ENCODE assay signal across 9 mouse cellular contexts in genomic region chr17:9775668-9776151, GRCm38 (mm10).
DNase-seq lines count a peak whose midpoint lies in the region; ATAC-seq and TF ChIP-seq lines count a peak whose summit lies in the region.
"Had no signal": no experiment of that assay in that cellular context is flagged by ENCODE, and none has a peak within 500 bp of the region (broad histone marks: within the 10 kb centered on the region; RNA-seq: fewer than 3 reads in every experiment).

No protein-coding gene starts in this region.

- no peaks in the 10 kb centered on the region for H3K27me3 ChIP-seq in kidney, adult 2 months (replicated peaks; ENCODE audit: control insufficient read depth, insufficient read depth, low read length)
- no peaks in the 10 kb centered on the region for H3K27me3 ChIP-seq in stomach, embryonic 16.5 days (ENCODE audit: control insufficient read depth, insufficient read depth, low read length)
- H3K27me3 ChIP-seq: liver, embryonic 15.5 days had no signal

- H3K9me3 ChIP-seq in stomach, embryonic 16.5 days (replicated peaks; ENCODE audit: control insufficient read depth, low read length), result no peaks in the 10 kb centered on the region
- H3K9me3 ChIP-seq: liver, embryonic 15.5 days had no signal

- no peaks in the 10 kb centered on the region for H3K36me3 ChIP-seq in kidney, adult 2 months (ENCODE audit: control insufficient read depth, insufficient read depth, low read length)
- H3K36me3 ChIP-seq in stomach, embryonic 16.5 days (ENCODE audit: control insufficient read depth, insufficient read depth, low read length), result no peaks in the 10 kb centered on the region
- H3K36me3 ChIP-seq: liver, embryonic 15.5 days had no signal

- no peak overlapping the region for H3K4me3 ChIP-seq in kidney, adult 2 months (ENCODE audit: insufficient read depth, low read depth, low read length)
- no peak overlapping the region for H3K4me3 ChIP-seq in stomach, embryonic 16.5 days (replicated peaks; ENCODE audit: low read length)
- H3K4me3 ChIP-seq: liver, embryonic 15.5 days had no signal

- no peak overlapping the region for H3K4me2 ChIP-seq in stomach, embryonic 16.5 days (ENCODE audit: low read depth, low read length)
- H3K4me2 ChIP-seq: liver, embryonic 15.5 days had no signal

- no peak for TF ChIP-seq POLR2A in kidney, adult 2 months (IDR thresholded peaks at IDR 0.05; ENCODE audit: low read depth, low read length)

- intact Hi-C loops in left cerebral cortex, postnatal 14 days (cut with DNase I), result no loop called here

- TF ChIP-seq CTCF in kidney, adult 2 months (conservative IDR thresholded peaks at IDR 0.05; ENCODE audit: insufficient read depth, insufficient read length, low read depth, low read length), result no peak

- peak; percentile 60; the same call in 1 of the 2 replicates for ATAC-seq in stomach, embryonic 16.5 days (ENCODE audit: insufficient read depth, low FRiP score)

- 48% methylated on average over 9 of the region's 9 CpGs for WGBS in kidney, adult 2 months
- WGBS in stomach, embryonic 16.5 days, result 64% methylated on average over 9 of the region's 9 CpGs

- no peak overlapping the region for H3K9ac ChIP-seq in stomach, embryonic 16.5 days (ENCODE audit: low read length)
- H3K9ac ChIP-seq: liver, embryonic 15.5 days had no signal

- no peaks in the 10 kb centered on the region for H3K4me1 ChIP-seq in kidney, adult 2 months (ENCODE audit: control insufficient read depth, insufficient read depth, low read length)
- no peaks in the 10 kb centered on the region for H3K4me1 ChIP-seq in stomach, embryonic 16.5 days (ENCODE audit: control insufficient read depth, insufficient read depth, low read length)

- DNase-seq in kidney, adult 2 months, result no peak
- DNase-seq in kidney, postnatal 25 days, result no peak
- peak; percentile 74 for DNase-seq in brain, embryonic 18.5 days (ENCODE audit: low read depth, low spot score)
- peak; percentile 51 for DNase-seq in heart, adult 8-10 months (ENCODE audit: low spot score)
- DNase-seq in left cerebral cortex, postnatal 14 days (ENCODE audit: low spot score in 2 of 2), result peak; percentile 51 to 55
- DNase-seq in cerebellum, postnatal 25 days, result no peak
- no peak for DNase-seq in T-cell, adult 2 months (ENCODE audit: low spot score)

- H3K27ac ChIP-seq in kidney, adult 2 months (ENCODE audit: insufficient read depth, low read depth, low read length), result peak overlapping the region; percentile 15
- H3K27ac ChIP-seq in stomach, embryonic 16.5 days (ENCODE audit: low read length), result peak overlapping the region; percentile 1; the same call in 1 of the 2 replicates
- H3K27ac ChIP-seq: liver, embryonic 15.5 days had no signal

Comparison
In these comparisons a context has a peak if more than half of its experiments do, and no peak if none do; other contexts are left out.
1. DNase-seq: peak in brain, embryonic 18.5 days (single experiment), heart, adult 8-10 months (single experiment) and left cerebral cortex, postnatal 14 days (2 of 2); none in kidney, adult 2 months (single experiment), kidney, postnatal 25 days (0 of 2), cerebellum, postnatal 25 days (0 of 2) and T-cell, adult 2 months (single experiment).